Mouse (Mus musculus) cerebellum, adult 9-10 months (tissue): ENCODE data around the gene Plxna1.

Experiments used
- DNase-seq: peaks from one replicate; pipeline ENCODE4 v3.0.0; 2022

Plxna1 gene

DNA sequence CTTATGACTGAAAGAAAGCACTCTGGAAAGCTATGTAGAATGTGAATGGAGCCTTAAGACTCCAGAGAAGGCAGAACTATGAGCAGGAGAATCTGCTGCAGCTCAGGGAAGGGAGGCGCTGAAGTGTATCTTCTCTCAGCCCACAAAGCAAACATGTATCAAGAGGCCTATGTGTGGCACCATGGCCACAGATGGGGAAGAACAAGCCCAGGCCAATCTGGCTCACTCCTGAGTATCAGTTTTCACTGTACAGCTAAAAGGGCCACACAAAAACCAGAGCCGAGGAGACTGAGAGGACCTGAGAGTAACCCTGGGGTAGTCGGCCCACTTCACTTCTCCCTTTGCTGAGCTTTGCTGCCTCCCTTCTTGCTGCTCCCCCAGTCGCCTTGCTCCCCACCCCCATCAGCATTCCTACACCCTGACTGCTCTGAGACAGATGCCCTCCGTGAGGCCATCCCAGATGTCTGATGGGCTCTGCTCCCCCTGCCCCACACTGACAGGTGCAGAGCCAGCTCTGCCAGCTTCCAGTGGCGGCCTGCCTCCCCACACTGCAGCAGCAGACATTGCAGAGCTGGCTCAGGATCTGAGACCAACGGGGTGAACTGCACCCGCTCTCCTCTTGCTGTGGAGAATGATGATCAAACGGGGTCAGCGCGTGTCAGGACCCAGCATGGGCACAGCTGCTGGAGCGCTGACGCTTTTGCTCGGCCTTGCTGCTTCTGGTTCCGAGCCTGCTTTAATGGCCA is 34.5 kb downstream of the Plxna1 start:
- no peak for DNase-seq

DNA sequence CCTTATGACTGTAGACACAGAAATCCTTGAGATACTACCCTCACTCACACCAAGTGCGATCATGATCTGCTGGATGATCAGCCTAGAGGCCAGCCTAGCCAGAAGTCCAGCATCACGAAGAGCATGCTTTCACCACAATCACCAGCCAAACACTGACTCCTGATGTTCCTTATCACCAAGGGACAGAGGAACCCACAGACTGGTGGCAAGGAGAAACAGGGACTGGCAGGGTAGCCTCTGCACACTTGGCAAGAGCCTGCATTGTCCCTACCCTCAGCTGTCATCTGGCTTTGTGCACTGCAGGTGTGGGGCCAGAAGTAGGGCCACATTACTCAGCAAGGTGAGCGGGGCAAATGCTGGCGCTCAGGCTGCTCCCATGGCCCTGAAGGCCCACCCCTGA is 37.6 kb downstream of the Plxna1 start:
- DNase-seq, result no peak

DNA sequence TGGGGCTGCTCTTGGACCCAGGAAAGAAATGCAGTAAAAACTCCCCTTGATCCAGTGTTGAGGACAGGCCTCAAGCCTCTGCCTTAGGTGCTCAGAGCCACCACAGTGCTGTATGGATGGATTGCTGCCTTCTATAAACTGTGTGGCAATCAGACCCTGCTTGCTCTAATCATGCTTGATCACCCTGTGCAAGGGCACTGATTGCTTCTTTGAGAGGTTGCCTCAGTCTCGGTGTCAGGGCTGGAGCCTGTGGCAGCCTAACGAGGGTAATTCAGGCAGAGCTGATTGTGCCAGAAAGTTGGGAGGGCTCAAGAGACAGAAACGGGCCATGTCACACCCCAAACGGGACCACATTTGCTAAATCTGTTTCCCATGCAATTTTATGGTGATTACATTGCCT is 47.2 kb downstream of the Plxna1 start:
- no peak for DNase-seq

DNA sequence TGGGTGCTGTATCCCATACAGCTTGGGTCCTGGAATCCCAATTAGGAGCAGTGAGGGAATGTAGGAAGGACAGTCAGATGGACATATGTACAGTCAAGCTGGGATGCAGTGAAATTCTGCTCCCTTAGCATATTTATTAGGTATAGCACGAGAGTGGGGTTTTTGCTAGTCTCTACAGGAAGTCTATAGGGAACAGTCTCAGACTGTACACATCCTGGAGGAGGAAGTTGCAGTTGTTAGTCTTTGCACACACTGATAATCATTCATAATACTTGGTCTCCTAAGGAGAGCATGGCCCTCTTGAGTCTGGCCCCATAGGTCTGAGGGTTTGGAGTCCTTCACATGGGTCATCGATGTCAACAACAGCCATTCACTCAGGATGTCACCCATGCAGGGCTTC is 50.9 kb downstream of the Plxna1 start:
- DNase-seq, result no peak

DNA sequence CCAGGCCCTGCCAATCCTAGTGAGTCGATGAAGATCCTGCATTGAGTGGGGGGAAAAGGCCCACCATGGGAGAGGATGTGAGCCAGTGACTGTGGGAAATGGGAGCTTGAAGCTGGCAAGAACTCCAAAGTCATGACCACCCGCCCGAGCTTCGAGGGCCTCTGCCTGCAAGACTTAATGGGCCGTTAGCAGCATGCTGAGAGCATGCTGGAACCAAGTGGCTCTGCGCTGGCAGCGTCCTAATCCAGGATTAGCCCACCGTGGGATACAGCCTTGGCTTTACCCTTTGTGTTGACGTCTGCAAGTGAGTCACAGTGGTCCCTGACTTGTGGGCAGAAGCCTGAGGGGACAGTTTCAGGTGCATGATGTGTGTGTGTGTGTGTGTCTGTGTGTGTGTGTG is 52.2 kb downstream of the Plxna1 start:
- DNase-seq, result no peak

DNA sequence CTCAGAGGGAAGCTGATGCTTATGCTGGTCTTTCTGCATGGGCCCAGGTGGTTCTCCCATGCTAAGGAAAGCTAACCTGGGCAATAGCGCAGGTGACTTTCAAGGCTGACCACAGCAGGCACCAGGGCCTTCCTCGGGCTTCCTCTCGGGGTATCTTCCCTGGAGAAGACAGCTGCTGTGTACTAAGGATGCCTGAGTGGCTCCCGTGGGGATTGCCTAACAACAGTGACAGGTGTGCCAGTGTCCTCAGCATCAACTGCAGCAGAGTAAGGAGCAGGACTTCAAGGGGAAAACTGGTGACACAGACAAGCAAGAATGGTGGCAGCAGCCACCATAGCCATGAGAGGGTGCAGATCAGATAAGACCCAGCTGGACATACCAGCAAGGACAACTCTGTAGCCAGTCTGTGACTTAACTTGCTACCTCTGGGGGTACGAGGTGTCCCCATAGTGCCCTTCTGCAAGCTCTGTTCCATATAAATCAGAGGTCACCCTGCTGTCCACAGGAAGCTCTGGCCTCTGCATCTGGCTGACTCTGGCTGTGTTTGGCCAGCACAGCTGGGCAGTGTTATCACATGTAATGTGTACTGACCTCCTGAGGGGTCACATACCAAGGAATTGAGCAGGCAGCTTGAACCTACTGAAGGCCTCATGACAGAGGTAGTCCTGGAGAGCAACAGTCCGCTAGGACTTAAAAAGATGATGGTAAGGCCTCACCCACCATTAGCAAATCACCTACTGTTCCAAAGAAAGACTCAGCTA is 54.0 kb downstream of the Plxna1 start:
- DNase-seq, result no peak

DNA sequence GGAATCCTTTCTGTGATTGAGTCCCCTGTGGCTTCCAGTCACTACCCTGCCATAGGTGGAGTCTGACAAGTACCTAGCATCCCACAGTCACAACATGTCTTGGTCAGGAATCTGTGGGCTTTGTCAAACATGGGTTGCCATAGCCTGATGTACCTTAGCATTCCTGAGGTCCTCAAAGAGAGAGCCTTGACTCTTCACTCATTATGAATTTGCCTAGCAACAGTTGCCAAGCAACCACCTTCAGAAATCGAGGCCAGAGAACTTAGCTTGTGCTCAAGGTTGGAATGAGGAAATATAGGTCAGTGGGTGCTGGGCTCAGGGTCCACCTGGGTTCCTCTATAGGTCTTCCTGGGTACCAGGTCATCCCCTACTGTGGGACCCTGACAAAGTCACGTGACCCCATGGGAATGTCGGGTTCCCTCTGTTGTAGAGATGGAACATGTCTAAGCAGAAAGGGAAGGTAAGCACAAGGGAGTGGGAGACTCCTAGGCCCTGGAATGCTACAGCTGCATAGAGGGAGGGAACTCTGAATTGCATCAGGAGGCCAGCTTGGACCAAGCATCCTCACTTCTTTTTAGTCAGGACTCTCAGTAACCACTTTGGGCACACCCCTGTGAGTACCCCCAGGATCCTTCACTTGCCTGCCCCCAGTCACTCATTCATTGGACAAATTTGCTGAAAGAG is 57.9 kb downstream of the Plxna1 start:
- no peak for DNase-seq

DNA sequence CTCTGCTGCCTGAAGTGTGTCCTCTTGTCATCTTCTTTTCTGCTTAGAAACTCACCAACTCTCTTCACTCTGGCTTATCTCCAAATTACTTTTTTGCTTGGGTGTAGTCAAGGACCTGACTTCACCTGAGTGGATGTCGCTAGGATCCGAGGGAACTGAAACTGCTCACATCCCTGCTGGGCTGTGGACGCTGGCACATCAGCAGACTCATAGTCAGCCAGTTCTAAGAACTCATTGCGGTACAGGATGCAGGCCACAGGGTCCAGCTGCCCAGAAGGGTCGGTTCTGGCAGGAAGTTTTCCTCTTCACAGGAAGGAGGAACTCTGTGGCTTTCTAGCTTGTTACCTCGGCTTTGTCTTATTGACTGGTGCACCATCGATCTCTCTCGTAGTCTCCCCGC is 62.6 kb downstream of the Plxna1 start:
- DNase-seq, result no peak

DNA sequence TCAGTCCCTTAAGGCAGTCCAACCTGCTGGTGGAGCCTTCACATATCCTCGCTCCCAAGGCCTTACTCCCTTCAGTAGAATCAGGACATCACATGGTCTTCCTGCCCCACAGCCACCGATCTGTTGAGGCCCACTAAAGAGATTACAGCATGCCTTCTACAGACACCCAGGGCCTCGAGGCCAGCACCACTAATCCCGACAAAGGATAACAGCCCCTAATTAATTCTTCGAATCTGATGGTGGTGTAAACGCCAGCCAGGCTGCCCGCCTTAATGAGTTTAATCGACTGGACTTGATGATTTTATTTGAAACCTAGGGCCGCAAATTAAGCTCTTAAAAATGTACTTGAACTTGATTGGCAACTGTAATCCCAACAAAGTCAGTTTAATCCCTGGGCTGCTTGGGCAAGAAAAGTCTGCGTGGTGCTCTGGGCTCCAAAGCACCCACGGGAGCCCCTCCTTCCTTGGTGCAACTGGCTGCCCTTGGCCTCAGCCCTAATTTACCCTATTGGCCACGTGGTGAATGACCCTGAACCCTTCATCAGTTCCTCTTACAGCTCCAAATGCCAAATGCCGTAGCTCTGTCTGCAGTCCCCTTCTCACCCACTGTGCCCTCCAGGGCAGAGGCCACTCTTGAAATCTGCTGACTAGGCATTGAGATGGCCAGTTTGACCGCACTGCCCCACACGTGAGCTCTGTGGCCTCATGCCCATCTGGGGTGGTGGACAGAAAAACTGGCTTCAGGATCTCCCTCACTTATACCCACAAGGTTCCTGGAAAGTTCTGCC is 65.3 kb downstream of the Plxna1 start:
- no peak for DNase-seq

DNA sequence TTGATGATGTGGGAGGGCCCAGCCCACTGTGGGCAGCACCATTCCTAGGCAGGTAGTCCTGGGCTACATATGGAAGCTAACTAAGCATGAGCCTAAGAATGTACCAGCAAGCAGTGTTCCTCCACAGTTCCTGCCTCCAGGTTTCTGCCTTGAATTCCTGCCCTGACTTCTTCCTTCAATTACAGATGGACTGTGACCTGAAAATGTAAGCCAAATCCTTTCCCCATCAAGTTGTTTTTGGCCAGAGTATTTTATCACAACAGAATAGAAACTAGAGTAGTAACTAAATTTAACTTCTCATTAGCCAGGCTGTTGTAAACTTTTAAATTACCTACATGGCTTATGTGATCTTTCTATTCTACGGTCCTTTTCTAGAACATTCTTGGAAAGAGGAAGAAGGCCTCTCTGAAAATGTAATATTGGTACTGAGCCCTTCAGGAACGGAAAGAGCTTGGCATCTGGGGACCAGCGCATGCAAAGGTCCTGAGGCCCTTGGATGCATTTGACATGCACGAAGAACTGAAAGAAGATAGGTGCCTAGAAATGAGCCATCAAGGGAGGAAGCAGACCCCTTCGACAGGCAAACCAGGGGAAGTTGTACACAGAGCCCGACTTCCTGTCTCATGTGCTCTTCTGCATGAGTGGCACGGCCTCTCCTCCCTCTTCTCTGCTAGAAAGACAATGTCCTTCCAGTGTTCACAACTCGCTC is 66.3 kb downstream of the Plxna1 start:
- no peak for DNase-seq

DNA sequence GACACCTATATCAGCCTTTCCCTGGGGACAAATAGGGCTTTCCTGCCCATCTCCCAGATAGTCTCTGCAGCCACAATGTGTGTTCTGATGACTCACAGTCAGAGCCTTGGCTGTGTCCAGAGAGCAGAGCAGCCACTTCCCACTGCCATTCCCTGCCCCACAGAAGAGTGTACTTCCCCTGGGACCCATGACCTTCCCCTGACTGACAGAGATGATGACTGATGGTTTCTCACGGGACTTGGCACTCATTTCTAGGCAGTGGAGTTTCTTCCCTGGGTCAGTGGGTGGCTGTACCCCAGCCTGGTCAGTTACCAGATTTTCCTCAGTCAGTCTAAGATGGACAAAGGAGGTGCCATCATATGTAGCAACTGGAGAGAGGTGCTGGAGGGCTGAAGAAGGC is 67.8 kb downstream of the Plxna1 start:
- no peak for DNase-seq

DNA sequence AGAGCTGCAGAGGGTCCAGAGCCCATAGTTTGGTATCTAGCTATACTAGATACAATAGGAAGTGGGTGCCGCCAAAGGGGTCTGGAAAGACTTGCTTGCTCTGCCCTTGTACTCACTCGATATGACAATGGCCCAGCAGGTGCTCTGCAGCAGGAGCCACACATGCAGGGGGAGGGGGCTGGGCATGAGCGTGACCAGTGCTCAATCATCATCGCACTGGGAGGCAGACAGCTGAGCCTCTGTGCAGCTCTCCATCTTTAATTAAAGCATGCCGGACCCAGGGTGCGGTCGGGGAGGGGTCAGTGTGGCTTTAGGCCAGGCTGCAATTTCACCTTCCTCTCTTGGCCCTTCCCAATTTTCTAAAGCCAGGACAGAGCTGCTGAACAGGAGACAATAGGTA is 70.9 kb downstream of the Plxna1 start:
- DNase-seq, result no peak

DNA sequence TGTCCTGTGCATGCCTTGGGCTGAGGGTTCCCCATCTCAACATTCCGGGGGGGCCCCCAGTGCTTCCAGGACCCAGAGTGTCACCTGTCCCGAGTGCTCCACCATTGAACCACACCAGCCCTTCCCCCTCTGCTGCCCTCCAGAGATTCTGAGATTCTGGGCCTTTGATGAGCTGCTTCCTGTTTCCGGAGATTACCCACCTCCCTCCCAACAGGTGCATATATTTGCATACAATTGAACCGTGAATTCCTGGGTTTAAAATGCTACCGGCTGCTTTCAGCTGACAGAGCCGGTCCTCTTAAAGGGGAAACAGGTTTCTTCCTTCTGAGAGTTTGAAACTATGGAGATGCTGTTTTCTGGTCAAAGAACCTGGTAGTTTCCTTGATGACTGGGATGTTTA is 74.3 kb downstream of the Plxna1 start:
- no peak for DNase-seq

DNA sequence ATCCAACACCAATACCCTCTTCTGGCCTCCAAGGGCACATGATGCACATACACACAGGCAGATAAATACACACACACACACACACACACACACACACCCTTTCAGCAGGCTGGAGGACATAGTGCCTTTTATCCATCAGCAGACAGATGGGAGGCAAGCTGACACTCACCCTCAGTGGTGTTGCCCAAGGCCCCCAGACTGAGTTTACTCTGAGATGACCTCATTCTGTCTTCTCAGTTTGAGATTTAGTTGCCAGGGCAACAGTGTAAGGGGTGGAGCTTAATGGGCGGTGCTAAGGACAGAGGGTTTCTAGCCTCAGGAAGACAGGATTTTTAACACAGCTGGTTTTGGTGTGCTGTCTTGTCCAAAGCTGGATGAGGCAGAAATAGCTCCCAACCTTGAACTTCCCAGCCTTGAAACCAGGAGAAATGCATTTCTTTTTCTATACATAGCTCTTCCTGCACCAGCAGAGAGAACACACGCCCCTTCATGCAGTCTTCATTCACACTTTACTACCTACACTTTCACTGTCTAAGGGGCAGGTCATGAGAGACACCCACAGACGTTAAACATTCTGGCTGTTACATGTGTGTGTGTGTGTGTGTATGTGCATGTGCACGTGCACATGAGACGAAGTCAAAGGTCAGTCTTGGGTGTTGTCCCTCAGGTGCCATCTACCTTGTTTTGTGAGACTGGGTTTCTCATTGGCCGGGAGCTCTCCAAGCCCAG is 75.6 kb downstream of the Plxna1 start:
- no peak for DNase-seq

DNA sequence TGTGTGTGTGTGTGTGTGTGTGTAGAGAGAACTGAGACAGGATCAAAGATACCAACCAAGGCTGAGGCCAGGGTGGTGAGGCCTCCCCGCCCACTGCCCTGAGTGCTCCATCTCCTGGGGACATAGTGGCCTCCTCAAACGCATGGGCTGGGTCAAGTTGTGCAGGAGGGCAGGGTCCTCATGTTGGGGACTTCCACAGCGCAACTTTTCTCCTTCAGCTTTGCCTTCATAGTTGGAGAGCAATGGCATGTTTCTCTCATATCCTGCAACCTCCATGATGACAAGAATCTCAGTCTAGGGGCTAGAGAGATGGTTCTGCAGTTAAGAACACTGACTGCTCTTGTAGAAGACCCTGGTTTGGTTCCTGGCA is 76.1 kb downstream of the Plxna1 start:
- DNase-seq, result no peak

DNA sequence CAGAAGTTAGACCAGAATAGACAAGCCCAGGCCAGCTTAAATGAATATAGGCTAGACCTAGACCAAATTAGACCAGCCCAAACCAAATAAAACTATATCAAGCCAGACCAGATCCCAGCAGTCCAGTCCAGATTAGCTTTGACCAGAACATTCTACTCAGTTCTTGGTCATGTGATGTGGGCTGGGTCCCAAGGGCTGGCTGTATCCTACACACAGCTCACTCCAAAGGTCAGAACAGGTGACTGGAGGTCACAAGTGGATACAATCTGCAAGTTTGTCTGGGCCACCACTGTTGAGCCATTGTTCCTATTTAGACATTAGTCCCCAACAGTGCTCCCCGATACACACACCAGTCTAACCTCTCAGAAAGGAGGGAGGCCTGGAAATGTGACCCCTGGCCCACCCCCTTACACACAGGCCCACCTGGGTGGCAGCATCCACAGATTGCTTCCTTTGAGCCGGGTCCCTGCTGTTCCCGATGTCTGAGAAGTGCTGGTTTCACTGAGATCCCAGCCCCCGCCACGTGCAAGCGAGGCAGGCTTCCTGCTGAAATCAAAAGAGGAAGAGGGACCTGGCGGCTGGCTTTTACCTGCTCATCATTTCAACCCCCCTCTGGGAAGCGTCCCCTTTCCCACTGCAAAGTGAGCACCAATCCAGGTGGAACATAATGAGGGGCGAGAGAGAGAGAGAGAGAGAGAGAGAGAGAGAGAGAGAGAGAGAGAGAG is 76.7 kb downstream of the Plxna1 start:
- no peak for DNase-seq

DNA sequence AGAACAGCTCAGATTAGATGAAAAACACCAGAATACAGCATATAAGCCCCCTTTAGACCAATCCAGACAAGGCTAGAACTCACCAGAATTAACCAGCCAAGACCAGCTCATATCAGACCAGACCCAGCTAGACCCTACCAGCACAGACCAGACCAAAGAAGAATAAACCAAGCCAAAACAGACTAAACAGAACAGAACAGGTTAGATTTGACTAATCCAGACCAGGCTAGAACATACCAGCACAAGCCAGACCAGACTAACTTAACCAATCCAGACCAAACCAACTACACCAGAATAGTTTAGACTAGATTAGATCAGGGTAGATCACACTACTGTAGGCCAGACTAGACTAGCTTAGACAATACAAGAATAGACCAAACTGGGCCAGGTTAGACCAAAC is 77.3 kb downstream of the Plxna1 start:
- DNase-seq, result no peak

DNA sequence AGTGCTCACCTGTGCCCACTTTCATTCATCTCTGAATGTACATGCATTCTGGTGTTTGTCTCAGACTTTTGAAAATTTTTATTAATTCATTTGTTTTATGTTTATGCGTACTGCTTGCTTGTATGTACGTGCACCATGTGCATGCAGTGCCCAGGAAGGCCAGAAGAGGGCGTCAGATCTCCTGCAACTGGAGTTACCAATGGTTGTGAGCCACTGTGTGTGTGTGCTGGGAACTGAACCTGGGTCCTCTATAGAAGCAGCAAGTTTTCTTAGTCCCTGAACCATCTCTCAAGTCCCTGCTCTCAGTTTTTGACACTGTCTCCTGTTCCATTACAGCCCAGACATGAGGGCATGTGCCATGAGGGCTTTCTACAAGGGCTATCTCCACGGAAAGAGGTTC is 79.3 kb downstream of the Plxna1 start:
- DNase-seq, result no peak

DNA sequence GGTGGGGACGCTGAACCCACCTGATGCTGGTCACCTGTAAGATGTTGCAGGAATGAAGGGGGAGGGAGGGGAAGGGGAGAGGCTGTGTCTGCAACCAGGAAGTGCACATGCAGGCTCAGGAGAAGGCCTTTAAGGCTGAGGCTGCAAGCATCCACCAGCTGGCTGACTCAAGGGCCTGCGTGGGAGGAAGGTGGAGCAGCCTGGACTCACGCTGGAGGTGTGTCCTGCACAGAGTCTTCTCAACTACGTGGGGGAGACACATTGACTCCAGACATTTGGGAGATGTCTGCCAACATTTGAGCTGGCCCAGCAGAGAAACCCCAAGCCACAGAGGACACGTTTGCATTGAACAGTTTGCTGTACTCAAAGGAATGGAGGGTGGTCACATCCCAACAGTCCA is 79.8 kb downstream of the Plxna1 start:
- no peak for DNase-seq

DNA sequence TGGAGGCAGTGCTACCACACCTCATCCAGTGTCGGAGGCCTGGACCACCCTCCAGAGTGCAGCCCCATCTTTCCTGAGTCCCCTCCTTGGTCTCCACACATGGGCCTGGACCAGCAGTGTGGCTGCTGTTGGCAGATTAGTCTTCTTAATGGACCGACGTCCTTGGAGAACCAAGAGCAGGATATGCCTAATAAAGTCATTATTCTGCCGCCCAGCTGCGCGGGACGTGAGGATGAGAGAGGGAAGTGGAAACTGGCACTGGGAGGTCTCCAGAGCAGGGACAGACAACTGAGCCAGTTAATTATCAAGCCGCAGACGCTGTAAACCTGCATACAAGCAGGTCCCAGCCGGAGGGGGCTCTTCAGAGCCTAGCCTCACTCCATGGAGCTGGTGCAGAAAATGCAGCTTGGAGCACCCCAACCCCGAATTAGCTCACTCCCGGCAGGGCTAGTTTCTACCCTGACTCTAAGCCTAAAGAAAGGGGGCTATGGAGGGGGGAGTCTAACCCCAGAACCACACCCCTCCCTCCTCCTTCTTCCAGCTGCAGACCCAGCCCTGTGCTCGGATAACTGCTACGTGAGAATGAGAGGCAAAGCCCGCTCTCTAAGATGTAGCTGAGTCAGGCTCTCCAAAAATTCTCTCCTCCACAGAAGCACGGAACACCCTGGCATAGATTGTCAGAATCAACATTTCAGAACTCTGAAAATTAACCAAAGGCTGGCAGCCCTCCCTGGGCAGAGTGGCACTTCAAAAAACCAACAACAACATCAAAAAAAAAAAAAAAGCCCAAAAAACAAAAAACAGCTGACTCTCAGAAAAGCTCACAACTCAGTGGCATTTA is 80.7 kb downstream of the Plxna1 start:
- DNase-seq, result no peak
